Mouse (Mus musculus): Measurements from ENCODE around the gene Zfp523. TPM values are rescaled to one million over a fixed set of nuclear protein-coding genes. Genes with fewer than 3 reads are reported as not detected.

The Zfp523 gene
- polyA plus RNA-seq, 1 experiment from 2014 or later, result 17.2 TPM

DNA sequence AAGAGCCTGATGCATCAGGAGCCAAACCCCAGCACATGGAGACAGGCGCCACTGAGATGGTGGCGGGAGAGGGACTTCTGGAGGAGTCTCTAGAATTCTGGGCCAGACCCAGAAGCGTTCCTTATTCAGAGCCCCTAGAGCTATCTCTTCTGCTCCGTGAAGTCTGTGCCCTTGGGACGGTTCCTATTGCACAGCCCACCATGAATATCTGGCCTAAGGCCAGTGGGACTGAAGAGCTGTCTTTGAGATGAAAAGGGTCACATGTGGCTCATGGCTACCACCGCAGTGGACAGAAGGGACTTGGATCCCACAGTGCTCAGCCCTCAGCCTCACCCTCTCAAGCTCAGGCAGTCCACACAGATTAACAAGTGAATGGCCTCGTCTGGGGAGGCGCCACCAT, 27.2 kb upstream of the Zfp523 start:
- no peak overlapping the region for H3K9ac ChIP-seq (ENCODE audit: low read length)
- H3K4me1 ChIP-seq (replicated peaks; ENCODE audit: control insufficient read depth, insufficient read depth), result no peaks in the 10 kb centered on the region
- H3K27me3 ChIP-seq (ENCODE audit: control insufficient read depth, insufficient read depth, low read length), result no peaks in the 10 kb centered on the region
- DNase-seq (ENCODE audit: low spot score) (no peak), ATAC-seq (ENCODE audit: low FRiP score, low TSS enrichment) (no peak)
- 62% methylated on average over 8 of the region's 8 CpGs for WGBS
- no peak overlapping the region for H3K4me2 ChIP-seq (replicated peaks; ENCODE audit: low read depth)
- no peak for TF ChIP-seq CTCF (IDR thresholded peaks at IDR 0.05; ENCODE audit: low read depth)
- no peak for TF ChIP-seq EP300 (optimal IDR thresholded peaks at IDR 0.05)
- H3K27ac ChIP-seq (replicated peaks), result no peak overlapping the region
- H3K36me3 ChIP-seq (ENCODE audit: control insufficient read depth, insufficient read depth, low read length), result no peaks in the 10 kb centered on the region
- no peaks in the 10 kb centered on the region for H3K9me3 ChIP-seq (ENCODE audit: control insufficient read depth, low read length)
- no peak overlapping the region for H3K4me3 ChIP-seq (ENCODE audit: low read depth, low read length)

DNA sequence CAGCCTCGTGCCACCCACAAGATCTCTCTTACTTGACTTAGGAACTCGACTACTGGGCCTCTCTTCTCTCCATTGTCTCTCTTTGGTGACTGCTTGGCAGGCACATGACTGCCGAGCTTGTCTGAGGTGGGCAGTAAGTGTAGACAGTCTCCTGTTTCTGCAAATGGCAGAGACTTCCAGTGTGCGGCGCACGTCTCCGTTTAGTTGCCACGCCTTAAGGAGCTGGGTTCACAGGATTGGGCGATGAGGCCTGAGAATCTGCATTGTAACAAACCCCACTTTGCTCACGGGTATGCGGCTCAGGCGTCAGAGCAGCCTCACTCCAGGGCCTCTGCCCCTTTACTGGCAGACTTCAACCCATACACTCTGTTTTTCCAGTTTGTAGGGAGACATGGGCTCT, 26.5 kb upstream of the Zfp523 start:
- 82% methylated on average over 12 of the region's 12 CpGs for WGBS
- H3K4me1 ChIP-seq (replicated peaks; ENCODE audit: control insufficient read depth, insufficient read depth), result no peaks in the 10 kb centered on the region
- no peak overlapping the region for H3K9ac ChIP-seq (ENCODE audit: low read length)
- no peak overlapping the region for H3K4me3 ChIP-seq (ENCODE audit: low read depth, low read length)
- no peak overlapping the region for H3K27ac ChIP-seq (replicated peaks)
- no peak for ATAC-seq (ENCODE audit: low FRiP score, low TSS enrichment)
- no peaks in the 10 kb centered on the region for H3K36me3 ChIP-seq (ENCODE audit: control insufficient read depth, insufficient read depth, low read length)
- TF ChIP-seq CTCF (IDR thresholded peaks at IDR 0.05; ENCODE audit: low read depth) (no peak), EP300 (optimal IDR thresholded peaks at IDR 0.05) (no peak)
- no peak overlapping the region for H3K4me2 ChIP-seq (replicated peaks; ENCODE audit: low read depth)
- DNase-seq (ENCODE audit: low spot score), result no peak
- H3K27me3 ChIP-seq (ENCODE audit: control insufficient read depth, insufficient read depth, low read length), result no peaks in the 10 kb centered on the region
- no peaks in the 10 kb centered on the region for H3K9me3 ChIP-seq (ENCODE audit: control insufficient read depth, low read length)

DNA sequence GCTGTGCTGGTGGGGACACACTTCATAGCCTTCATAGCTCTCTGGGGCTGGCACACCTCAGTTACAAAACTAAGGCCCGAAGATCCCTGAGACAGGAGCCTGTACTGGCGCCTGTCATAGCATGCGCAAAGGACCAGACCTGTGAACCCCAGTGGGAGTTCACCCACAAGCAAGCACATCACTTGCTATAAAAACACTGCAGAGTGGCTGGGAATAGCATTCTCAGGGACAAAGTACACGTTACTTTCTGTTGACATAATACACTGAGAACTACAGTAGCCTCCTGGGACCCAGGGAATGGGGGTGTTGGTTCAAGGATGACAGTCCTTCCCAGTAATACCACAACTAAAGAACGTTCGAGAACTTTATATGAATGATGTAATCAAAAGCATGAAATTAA, 23.8 kb upstream of the Zfp523 start:
- Histone ChIP-seq H3K27ac (replicated peaks) (no peak overlapping the region), H3K4me2 (replicated peaks; ENCODE audit: low read depth) (no peak overlapping the region), H3K27me3 (ENCODE audit: control insufficient read depth, insufficient read depth, low read length) (no peaks in the 10 kb centered on the region), H3K36me3 (ENCODE audit: control insufficient read depth, insufficient read depth, low read length) (no peaks in the 10 kb centered on the region), H3K9ac (ENCODE audit: low read length) (no peak overlapping the region), H3K4me1 (replicated peaks; ENCODE audit: control insufficient read depth, insufficient read depth) (no peaks in the 10 kb centered on the region), H3K9me3 (ENCODE audit: control insufficient read depth, low read length) (no peaks in the 10 kb centered on the region), H3K4me3 (ENCODE audit: low read depth, low read length) (no peak overlapping the region)
- TF ChIP-seq EP300 (optimal IDR thresholded peaks at IDR 0.05) (no peak), CTCF (IDR thresholded peaks at IDR 0.05; ENCODE audit: low read depth) (no peak)
- DNase-seq (ENCODE audit: low spot score), result no peak
- 52% methylated on average over 6 of the region's 6 CpGs for WGBS
- ATAC-seq (ENCODE audit: low FRiP score, low TSS enrichment), result no peak

DNA sequence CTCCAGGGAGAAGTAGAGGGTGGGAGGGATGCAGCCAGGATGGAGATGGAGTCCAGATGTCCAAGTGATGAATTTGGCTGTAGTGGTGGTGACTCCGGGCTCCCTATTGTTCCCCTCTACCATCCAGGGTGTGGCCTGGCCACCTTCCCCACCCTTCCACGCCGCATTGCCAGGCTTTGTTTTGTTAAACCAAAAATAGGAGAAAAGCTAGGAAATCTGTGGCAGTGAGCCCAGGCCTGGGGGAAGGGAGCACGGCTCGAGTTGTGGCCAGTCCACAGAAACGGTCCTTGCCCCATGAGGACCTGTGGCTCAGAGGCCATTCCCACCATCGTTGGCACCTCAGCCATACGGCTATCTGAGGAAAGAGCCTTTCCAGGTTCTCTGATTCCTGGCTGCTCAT, 22.0 kb upstream of the Zfp523 start:
- H3K27ac ChIP-seq (replicated peaks), result no peak overlapping the region
- ATAC-seq (ENCODE audit: low FRiP score, low TSS enrichment) (no peak), DNase-seq (ENCODE audit: low spot score) (no peak)
- no peaks in the 10 kb centered on the region for H3K9me3 ChIP-seq (ENCODE audit: control insufficient read depth, low read length)
- no peaks in the 10 kb centered on the region for H3K36me3 ChIP-seq (ENCODE audit: control insufficient read depth, insufficient read depth, low read length)
- no peak overlapping the region for H3K9ac ChIP-seq (ENCODE audit: low read length)
- H3K4me1 ChIP-seq (replicated peaks; ENCODE audit: control insufficient read depth, insufficient read depth), result no peaks in the 10 kb centered on the region
- no peaks in the 10 kb centered on the region for H3K27me3 ChIP-seq (ENCODE audit: control insufficient read depth, insufficient read depth, low read length)
- H3K4me2 ChIP-seq (replicated peaks; ENCODE audit: low read depth), result no peak overlapping the region
- WGBS, result 75% methylated on average over 8 of the region's 8 CpGs
- TF ChIP-seq EP300 (optimal IDR thresholded peaks at IDR 0.05) (no peak), CTCF (IDR thresholded peaks at IDR 0.05; ENCODE audit: low read depth) (no peak)
- no peak overlapping the region for H3K4me3 ChIP-seq (ENCODE audit: low read depth, low read length)

DNA sequence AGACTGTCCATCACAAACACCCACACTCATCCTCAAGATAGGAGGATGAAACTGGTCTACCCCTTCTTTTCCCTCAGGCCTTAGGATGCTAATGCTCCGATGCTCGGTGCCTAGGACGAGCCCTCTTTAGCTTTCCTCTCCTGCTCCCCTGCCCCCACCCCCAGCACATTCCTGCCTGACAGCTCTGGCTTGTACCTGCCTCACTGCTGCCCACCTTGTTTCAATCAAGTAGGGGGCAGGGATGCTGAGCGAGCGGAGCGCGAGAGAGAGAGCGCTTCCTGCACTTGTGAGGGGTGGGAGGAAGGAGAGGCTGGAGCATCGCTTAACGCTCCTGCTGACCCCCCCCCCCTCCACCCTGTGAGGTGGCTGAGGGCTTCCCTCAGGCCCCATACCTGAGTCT, 16.6 kb upstream of the Zfp523 start:
- H3K27me3 ChIP-seq (ENCODE audit: control insufficient read depth, insufficient read depth, low read length), result no peaks in the 10 kb centered on the region
- no peak overlapping the region for H3K27ac ChIP-seq (replicated peaks)
- no peak overlapping the region for H3K4me2 ChIP-seq (replicated peaks; ENCODE audit: low read depth)
- no peaks in the 10 kb centered on the region for H3K36me3 ChIP-seq (ENCODE audit: control insufficient read depth, insufficient read depth, low read length)
- WGBS, result 50% methylated on average over 9 of the region's 10 CpGs
- DNase-seq (ENCODE audit: low spot score), result no peak
- no peak for ATAC-seq (ENCODE audit: low FRiP score, low TSS enrichment)
- no peak for TF ChIP-seq CTCF (IDR thresholded peaks at IDR 0.05; ENCODE audit: low read depth)
- TF ChIP-seq EP300 (optimal IDR thresholded peaks at IDR 0.05), result no peak
- no peaks in the 10 kb centered on the region for H3K9me3 ChIP-seq (ENCODE audit: control insufficient read depth, low read length)
- no peak overlapping the region for H3K9ac ChIP-seq (ENCODE audit: low read length)
- no peak overlapping the region for H3K4me3 ChIP-seq (ENCODE audit: low read depth, low read length)
- no peaks in the 10 kb centered on the region for H3K4me1 ChIP-seq (replicated peaks; ENCODE audit: control insufficient read depth, insufficient read depth)

DNA sequence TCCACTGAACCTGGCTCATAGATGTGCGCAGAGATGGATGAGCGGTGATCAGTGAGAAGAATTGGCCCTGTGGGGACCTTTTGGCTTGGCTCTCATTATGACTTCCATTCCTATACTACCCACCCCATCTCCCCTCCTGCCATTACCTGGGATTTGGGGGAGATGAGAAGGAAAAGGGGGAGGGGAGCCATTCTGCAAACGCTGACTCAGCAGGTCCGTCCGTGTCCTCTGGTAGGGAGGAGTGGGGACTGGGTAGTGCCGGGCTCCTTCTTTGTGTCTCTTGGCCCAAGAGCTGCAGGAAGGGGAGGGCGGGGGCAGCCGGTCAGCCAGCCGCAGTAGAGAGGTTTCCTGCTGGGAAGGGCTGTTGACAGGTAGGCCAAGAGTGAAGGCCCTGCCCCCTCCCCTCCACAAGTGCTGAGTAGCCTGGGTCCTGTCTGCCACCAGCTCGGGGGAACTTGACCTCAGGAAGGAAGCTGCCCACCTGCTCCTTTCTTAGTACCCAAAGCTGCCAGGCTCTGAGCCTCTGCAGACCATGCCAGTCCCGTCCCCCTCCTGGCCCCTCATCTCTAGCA, 15.5 kb upstream of the Zfp523 start:
- WGBS, result 45% methylated on average over 11 of the region's 11 CpGs
- ATAC-seq (ENCODE audit: low FRiP score, low TSS enrichment), result no peak

More for the DNA sequence above, 15.5 kb upstream of the Zfp523 start:
- Histone ChIP-seq H3K9me3 (ENCODE audit: control insufficient read depth, low read length) (no peaks in the 10 kb centered on the region), H3K36me3 (ENCODE audit: control insufficient read depth, insufficient read depth, low read length) (no peaks in the 10 kb centered on the region), H3K27me3 (ENCODE audit: control insufficient read depth, insufficient read depth, low read length) (no peaks in the 10 kb centered on the region), H3K4me2 (replicated peaks; ENCODE audit: low read depth) (no peak overlapping the region), H3K27ac (replicated peaks) (no peak overlapping the region), H3K9ac (ENCODE audit: low read length) (no peak overlapping the region), H3K4me1 (replicated peaks; ENCODE audit: control insufficient read depth, insufficient read depth) (no peaks in the 10 kb centered on the region), H3K4me3 (ENCODE audit: low read depth, low read length) (no peak overlapping the region)
- TF ChIP-seq EP300 (optimal IDR thresholded peaks at IDR 0.05), result no peak
- no peak for TF ChIP-seq CTCF (IDR thresholded peaks at IDR 0.05; ENCODE audit: low read depth)
- no peak for DNase-seq (ENCODE audit: low spot score)

Data from stomach, postnatal 0 days (tissue).